Mouse (Mus musculus) spleen, adult 12 weeks (tissue): ENCODE data around the gene Slc35b4.

ENCODE experiments used
- DNase-seq: peaks from one replicate; pipeline ENCODE4 v3.0.0; 2022; ENCODE audit warnings: low spot score

Slc35b4 gene

DNA sequence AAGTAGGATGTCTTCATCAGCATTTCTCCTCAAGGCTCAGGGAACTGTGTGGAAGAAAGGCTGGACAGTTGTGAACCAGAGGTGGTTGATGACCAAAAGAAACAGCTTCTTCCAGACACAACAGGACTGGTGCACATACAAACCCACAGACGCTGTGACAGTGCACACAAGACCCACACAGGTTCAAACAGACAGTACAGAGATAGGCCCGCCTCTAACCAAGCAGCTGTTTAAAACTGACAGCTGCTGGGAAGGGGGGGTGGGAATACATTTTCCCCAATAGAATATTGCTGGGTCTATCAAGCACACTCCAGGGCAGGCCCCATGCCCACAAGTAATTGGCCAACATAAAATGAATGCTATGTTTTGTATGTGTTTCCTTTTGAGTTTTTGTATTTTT is 52.5 kb downstream of the Slc35b4 start:
- DNase-seq = no peak

GRCm38 (mm10) chr6:34116838-34117478 is 60.0 kb downstream of the Slc35b4 start:
- no peak for DNase-seq

DNA sequence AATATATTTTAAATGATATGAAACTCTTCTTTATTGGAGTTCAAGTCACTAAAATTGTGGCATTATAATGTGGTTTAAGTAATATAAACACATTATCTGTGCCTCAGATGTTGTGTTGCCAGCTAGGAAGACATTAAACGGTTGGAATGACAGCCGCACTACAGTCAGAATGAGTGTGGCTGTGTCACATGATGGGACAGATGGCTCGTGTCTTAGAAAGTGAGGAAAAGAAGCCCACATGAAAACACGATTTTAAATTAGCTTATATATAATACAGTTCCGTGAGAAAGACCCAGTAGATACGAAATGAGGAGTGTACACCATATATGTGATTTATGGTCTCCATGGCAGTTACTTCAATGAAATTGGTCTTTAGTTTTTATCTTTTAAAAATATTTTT is 65.5 kb downstream of the Slc35b4 start:
- DNase-seq = no peak

DNA sequence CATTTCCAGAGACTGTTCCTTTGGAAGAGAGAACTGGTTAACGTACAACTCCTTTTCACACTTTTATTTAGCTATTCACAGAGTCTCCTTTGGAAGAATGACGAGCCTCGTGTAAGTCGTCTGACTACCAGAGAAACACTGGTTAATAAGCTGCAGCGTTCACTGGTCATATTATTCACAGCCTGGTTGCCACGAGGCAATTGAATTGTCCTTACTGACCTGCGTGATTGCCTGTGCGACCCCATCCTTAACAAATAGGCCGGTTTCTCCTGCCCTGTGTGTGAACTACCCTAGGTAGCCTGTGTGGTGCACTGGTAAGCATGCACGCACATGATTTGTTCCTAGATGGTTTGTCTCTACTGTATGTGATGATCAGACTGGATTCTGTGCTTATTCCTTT is 66.3 kb downstream of the Slc35b4 start:
- no peak for DNase-seq
